Mouse (Mus musculus): ENCODE measurements around the gene Serpina6. TPM values are rescaled to one million over a fixed set of nuclear protein-coding genes. Genes with fewer than 3 reads are reported as not detected.
"Not testable (repeated sequence)": the region's sequence is repeated elsewhere in the genome, so short reads cannot be mapped to it uniquely, and the experiment has no call there.

Gene Serpina6
- polyA plus RNA-seq, 1 experiment from 2014 or later, result not detected

DNA sequence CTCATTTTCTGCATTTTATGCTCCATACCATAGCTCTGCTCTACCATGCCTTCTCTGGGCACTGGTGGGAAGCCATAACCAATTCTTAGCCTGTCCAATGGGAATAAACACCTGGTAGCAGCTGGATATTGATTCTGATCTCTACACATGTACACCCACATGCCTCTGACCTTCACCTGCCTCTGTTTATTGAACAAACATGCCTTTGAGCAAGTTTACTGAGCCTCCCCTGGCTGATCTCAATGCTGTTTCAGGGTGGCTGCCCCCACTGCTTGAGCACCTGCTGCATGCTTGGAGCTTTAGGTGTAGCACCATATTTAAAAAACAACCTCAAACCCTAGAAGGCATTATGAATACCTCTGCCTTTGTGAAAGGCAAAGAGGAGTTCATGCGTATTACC lies 22.8 kb upstream of the Serpina6 start:
- not testable (repeated sequence) for H3K4me1 ChIP-seq; H3K36me3 ChIP-seq; ATAC-seq (replicated peaks); H3K9ac ChIP-seq (replicated peaks); H3K27me3 ChIP-seq; H3K27ac ChIP-seq (replicated peaks); H3K9me3 ChIP-seq; H3K4me3 ChIP-seq; H3K4me2 ChIP-seq (replicated peaks)
- WGBS, result 92% methylated on average over 1 of the region's 1 CpGs

DNA sequence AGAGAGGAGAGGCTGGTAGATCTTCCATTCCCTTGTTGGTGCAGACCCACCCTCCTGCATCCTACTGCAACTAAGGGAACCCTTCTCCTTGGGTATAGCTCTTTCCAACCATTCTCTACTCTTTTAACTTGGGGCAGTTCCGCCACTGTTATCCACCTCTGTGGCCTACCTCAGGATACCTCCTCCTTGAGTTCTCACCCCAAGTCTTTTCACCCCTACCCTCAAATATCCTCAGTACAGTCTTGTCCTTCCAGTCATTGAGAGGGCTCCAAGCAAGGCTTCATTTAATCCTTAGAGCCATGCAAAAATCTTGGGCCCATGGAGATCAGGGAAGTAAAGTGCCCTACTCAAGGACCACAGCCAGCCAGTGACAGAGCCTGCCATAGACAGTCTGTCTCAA lies 19.0 kb upstream of the Serpina6 start, which contains the start of gene Serpina16:
TSS of gene Serpina16 (minus strand) at position 101 of the 400 bp plus-strand sequence.
- H3K27me3 ChIP-seq, result no peaks in the 10 kb centered on the region
- no peaks in the 10 kb centered on the region for H3K9me3 ChIP-seq
- WGBS, result 94% methylated on average over 1 of the region's 1 CpGs
- H3K27ac ChIP-seq (replicated peaks), result no peak within 1 kb of the TSS
- H3K4me3 ChIP-seq, result no peak within 1 kb of the TSS
- no peaks in the 10 kb centered on the region for H3K4me1 ChIP-seq
- H3K36me3 ChIP-seq, result no peaks in the 10 kb centered on the region
- H3K4me2 ChIP-seq (replicated peaks), result no peak within 1 kb of the TSS
- H3K9ac ChIP-seq (replicated peaks), result no peak within 1 kb of the TSS
- no peak for ATAC-seq (replicated peaks)

DNA sequence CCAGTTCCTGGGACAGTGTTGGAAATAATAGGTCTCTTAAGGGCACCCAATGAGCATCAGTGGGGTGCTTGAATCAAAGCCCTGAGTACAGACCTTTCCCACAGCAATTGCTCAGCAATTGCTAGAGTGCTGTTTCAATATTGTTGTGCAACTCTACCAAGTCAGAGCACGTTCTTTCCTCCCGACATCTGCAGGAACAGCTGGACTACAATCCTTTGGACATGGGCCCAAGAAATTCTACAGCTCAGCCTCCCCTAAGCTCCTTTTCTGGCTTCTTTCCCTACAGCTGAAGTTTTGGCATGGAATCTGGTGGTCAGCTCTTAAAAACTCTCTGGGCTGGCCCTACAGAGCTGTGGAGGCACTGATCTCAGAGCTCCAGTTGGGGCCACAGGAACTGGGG lies 16.2 kb upstream of the Serpina6 start:
- Histone ChIP-seq H3K9ac (replicated peaks) (no peak overlapping the region), H3K4me2 (replicated peaks) (no peak overlapping the region), H3K4me3 (no peak overlapping the region), H3K36me3 (no peaks in the 10 kb centered on the region), H3K4me1 (no peaks in the 10 kb centered on the region), H3K27me3 (no peaks in the 10 kb centered on the region), H3K9me3 (no peaks in the 10 kb centered on the region), H3K27ac (replicated peaks) (no peak overlapping the region)
- 92% methylated on average over 2 of the region's 2 CpGs for WGBS
- no peak for ATAC-seq (replicated peaks)

DNA sequence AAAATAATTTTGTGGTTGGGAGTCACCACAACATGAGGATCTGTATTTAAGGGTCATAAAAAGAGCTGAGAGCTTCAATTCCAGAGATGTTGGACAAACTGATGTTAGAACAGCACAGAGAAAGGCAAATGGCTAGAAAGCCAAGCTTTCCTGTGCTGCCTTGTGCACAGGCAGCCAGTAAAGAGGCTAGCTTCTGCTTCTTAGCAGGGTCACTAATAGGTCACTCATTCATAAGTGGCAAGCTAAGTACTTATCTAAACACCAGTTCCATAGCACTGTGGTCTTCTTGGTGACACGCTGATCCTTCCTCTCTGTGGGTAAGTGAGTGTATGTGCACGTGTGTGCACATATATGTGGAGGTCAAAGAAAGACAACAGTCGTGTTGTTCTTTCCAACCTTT lies 14.5 kb upstream of the Serpina6 start:
- no peak overlapping the region for H3K9ac ChIP-seq (replicated peaks)
- H3K36me3 ChIP-seq, result no peaks in the 10 kb centered on the region
- H3K9me3 ChIP-seq, result no peaks in the 10 kb centered on the region
- no peak overlapping the region for H3K4me3 ChIP-seq
- ATAC-seq (replicated peaks), result no peak
- no peaks in the 10 kb centered on the region for H3K4me1 ChIP-seq
- no peaks in the 10 kb centered on the region for H3K27me3 ChIP-seq
- no peak overlapping the region for H3K4me2 ChIP-seq (replicated peaks)
- 76% methylated on average over 3 of the region's 3 CpGs for WGBS
- H3K27ac ChIP-seq (replicated peaks), result no peak overlapping the region

DNA sequence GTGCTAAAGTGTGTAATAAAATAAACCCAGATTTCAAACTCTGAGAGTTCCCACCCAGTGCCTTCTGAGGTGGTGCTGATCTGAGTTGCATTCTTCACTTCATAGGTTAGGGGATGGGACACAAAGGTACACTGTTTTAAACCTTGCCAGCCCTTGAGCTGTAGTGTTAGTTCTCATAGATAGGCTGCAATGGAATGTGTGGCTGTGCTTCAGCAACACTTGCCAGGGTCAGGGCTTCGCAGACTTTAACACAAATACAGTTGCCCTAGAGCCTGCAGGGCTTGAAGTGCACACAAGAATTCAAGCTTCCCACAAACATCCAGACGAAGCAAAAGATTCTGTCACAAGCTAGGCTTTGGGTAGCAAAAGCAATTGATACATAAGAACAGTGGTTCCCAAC lies 14.0 kb upstream of the Serpina6 start:
- Histone ChIP-seq H3K4me3 (no peak overlapping the region), H3K27ac (replicated peaks) (no peak overlapping the region), H3K4me2 (replicated peaks) (no peak overlapping the region), H3K4me1 (no peaks in the 10 kb centered on the region), H3K9me3 (no peaks in the 10 kb centered on the region), H3K9ac (replicated peaks) (no peak overlapping the region), H3K36me3 (no peaks in the 10 kb centered on the region), H3K27me3 (no peaks in the 10 kb centered on the region)
- 81% methylated on average over 2 of the region's 2 CpGs for WGBS
- ATAC-seq (replicated peaks), result no peak

DNA sequence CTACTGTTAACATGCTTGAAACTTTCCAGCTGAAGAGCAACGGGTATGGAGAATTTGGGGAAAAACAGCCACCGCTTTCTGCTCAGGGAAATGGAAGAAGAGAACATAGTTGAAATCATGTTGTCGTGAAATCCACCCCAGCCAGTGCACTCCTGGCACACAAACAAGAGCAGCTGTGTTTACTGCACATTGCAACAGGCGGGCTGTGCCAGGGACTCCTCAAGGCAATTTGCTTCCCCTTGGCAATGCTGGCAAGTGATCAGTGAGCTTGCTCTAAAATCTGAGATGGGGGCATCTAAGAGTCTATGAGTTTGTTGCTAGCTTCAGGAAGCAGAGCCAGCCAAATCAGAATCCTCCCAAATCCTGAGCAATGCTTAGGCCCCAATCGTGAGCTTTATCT lies 13.3 kb upstream of the Serpina6 start:
- no peaks in the 10 kb centered on the region for H3K36me3 ChIP-seq
- H3K27me3 ChIP-seq, result no peaks in the 10 kb centered on the region
- H3K4me3 ChIP-seq, result no peak overlapping the region
- 71% methylated on average over 5 of the region's 5 CpGs for WGBS
- no peaks in the 10 kb centered on the region for H3K9me3 ChIP-seq
- no peak overlapping the region for H3K4me2 ChIP-seq (replicated peaks)
- no peak overlapping the region for H3K9ac ChIP-seq (replicated peaks)
- no peak overlapping the region for H3K27ac ChIP-seq (replicated peaks)
- no peak for ATAC-seq (replicated peaks)
- H3K4me1 ChIP-seq, result no peaks in the 10 kb centered on the region

DNA sequence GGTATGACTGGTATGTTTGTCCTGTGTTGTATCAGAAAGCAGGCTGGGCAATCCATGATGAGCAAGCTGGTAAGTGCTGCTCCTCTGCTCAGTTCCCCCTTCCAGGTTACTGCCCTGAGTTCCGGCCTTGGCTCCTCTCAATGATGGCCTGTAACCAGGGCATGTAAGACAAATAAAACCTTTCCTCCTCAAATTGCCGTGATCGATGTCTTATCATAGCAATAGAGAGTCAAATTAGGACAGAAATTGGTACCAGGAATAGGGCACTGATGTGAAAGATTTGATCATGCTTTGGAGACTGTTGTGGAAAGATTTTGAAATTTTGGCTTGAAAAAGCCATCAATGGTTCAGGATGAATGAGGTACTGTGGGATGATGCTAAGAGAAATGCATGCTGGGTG lies 8.3 kb upstream of the Serpina6 start:
- H3K9ac ChIP-seq (replicated peaks), result no peak overlapping the region
- no peak overlapping the region for H3K4me2 ChIP-seq (replicated peaks)
- no peak for ATAC-seq (replicated peaks)
- H3K27ac ChIP-seq (replicated peaks), result no peak overlapping the region
- H3K4me1 ChIP-seq, result no peaks in the 10 kb centered on the region
- no peaks in the 10 kb centered on the region for H3K36me3 ChIP-seq
- WGBS, result 93% methylated on average over 3 of the region's 3 CpGs
- no peaks in the 10 kb centered on the region for H3K9me3 ChIP-seq
- H3K27me3 ChIP-seq, result no peaks in the 10 kb centered on the region
- no peak overlapping the region for H3K4me3 ChIP-seq

DNA sequence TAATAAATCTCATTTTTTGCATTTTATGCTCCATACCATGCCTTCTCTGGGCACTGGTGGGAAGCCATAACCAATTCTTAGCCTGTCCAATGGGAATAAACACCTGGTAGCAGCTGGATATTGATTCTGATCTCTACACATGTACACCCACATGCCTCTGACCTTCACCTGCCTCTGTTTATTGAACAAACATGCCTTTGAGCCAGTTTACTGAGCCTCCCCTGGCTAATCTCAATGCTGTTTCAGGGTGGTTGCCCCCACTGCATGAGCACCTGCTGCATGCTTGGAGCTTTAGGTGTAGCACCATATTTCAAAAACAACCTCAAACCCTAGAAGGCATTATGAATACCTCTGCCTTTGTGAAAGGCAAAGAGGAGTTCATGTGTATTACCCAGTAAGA lies 5.0 kb upstream of the Serpina6 start:
- not testable (repeated sequence) for ATAC-seq (replicated peaks); H3K9ac ChIP-seq (replicated peaks); H3K36me3 ChIP-seq; H3K4me2 ChIP-seq (replicated peaks); H3K4me3 ChIP-seq; H3K27ac ChIP-seq (replicated peaks); H3K27me3 ChIP-seq; H3K9me3 ChIP-seq; H3K4me1 ChIP-seq

DNA sequence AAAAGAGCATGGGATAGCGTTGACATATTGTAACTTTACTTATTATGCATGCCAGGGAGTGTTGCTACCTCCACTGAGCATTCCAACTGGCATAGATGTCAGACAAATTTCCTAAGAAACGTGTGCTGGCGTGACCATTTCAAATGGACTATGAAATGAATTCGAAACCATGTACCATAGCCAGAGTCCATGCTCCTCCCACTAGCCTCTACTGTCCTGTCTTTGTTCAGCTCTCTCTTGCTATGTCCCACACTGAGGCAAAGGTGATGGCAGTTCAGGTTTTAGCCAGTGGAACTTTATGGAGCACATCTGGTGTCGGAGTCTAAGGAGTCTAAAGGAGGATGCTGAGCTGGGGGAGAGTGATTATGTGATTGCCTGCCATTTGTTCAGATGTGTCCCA lies 3.1 kb upstream of the Serpina6 start:
- H3K9ac ChIP-seq (replicated peaks), result no peak overlapping the region
- no peaks in the 10 kb centered on the region for H3K9me3 ChIP-seq
- H3K27ac ChIP-seq (replicated peaks), result no peak overlapping the region
- H3K4me2 ChIP-seq (replicated peaks), result no peak overlapping the region
- no peaks in the 10 kb centered on the region for H3K36me3 ChIP-seq
- H3K4me1 ChIP-seq, result no peaks in the 10 kb centered on the region
- H3K27me3 ChIP-seq, result no peaks in the 10 kb centered on the region
- WGBS, result 91% methylated on average over 5 of the region's 5 CpGs
- H3K4me3 ChIP-seq, result no peak overlapping the region
- no peak for ATAC-seq (replicated peaks)

DNA sequence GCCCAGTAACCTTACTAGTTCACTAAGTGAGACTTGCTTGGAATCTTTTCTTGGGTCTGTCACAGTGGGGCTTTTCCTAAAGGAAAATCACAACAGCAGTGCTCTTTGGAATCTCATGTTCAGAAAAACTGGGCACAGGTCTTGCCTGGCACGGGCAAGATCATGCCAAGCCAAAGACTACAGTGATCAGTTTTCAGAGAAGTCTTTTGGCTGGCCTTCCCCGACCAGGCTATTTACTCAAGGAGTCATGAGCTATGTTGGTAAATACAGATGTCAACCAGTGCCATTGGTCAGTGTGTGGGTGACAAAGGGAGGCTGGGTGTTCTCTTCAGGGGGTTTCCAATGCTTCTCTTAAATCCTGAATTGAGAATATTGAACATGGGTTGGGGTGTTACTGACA lies 2.2 kb upstream of the Serpina6 start:
- H3K27ac ChIP-seq (replicated peaks), result no peak overlapping the region
- no peak overlapping the region for H3K4me3 ChIP-seq
- no peak overlapping the region for H3K9ac ChIP-seq (replicated peaks)
- H3K27me3 ChIP-seq, result no peaks in the 10 kb centered on the region
- no peak overlapping the region for H3K4me2 ChIP-seq (replicated peaks)
- 83% methylated on average over 2 of the region's 2 CpGs for WGBS
- H3K36me3 ChIP-seq, result no peaks in the 10 kb centered on the region
- no peak for ATAC-seq (replicated peaks)
- no peaks in the 10 kb centered on the region for H3K4me1 ChIP-seq
- H3K9me3 ChIP-seq, result no peaks in the 10 kb centered on the region

DNA sequence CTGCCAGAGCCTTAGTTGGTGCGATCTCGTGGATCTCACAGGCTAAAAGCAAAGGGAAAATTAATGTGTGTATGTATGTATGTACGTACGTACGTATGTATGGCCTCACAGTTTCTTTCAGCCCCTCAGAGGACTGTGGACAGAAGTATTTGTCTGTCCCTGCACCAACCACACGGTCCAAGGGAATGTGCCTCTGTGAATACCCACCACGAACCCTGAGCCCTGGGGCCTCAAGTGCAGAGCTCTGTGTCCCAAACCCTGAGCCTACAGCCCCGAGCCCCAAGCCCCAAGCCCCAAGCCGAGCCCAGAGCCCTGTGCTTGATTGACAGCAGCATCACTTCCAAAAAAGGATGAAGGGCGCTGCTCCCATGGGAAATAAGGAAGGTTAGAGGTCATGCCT lies 979 bp upstream of the Serpina6 start:
- no peaks in the 10 kb centered on the region for H3K36me3 ChIP-seq
- H3K4me3 ChIP-seq, result no peak overlapping the region
- no peak overlapping the region for H3K9ac ChIP-seq (replicated peaks)
- no peak for ATAC-seq (replicated peaks)
- WGBS, result 83% methylated on average over 10 of the region's 10 CpGs
- no peak overlapping the region for H3K4me2 ChIP-seq (replicated peaks)
- H3K4me1 ChIP-seq, result no peaks in the 10 kb centered on the region
- H3K27ac ChIP-seq (replicated peaks), result no peak overlapping the region
- H3K9me3 ChIP-seq, result no peaks in the 10 kb centered on the region
- H3K27me3 ChIP-seq, result no peaks in the 10 kb centered on the region

DNA sequence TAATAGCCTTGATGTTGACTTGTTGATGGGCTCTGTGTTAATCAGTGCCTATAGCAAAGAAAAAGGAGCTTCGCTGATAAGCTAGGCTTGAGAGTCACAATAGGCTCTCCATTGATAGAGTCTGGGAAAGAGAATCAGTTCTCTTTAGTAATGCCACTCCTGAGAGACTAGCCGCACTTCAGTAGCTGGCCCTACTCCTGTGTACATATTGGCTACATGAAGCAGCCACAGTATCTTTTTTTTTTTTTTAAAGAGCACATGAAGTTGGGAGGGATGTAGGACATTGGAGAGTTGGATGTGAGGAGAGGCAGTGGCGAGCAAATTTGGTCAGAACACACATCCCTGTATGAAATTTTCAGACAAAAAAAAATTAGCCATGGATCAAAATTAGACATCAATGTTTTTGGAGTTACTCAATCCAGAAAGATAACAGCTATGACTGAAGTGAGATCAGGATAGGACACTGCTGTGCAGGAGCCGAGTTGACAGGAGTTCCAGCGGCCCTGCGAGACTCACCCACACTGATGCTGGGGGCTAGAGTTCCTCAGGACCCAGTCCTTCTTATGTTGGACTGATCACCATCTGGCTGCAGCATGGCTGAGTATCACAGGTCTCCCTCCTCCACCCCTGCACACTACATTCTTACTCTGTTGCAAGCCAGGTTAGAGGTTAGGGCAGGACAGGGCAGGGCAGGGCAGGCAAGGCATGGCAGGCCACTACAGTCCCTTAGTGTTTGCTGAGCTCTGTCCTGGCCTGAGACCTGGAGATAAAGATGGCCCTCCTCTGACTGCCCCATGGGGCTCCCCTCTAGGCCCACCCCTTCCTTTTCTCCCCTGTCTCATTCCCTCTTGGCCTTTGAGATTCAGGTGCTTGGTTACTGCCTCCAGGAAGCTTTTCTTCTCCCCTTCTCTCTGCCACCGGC lies 1.6 kb downstream of the Serpina6 start:
- H3K36me3 ChIP-seq, result no peaks in the 10 kb centered on the region
- H3K4me1 ChIP-seq, result no peaks in the 10 kb centered on the region
- 85% methylated on average over 7 of the region's 7 CpGs for WGBS
- H3K9me3 ChIP-seq, result 0 out of 2 replicates have a peak, but pooled peaks cover 2% of the 10 kb centered on the region
- no peak for ATAC-seq (replicated peaks)
- H3K4me2 ChIP-seq (replicated peaks), result no peak overlapping the region
- no peaks in the 10 kb centered on the region for H3K27me3 ChIP-seq
- H3K27ac ChIP-seq (replicated peaks), result no peak overlapping the region
- no peak overlapping the region for H3K4me3 ChIP-seq
- H3K9ac ChIP-seq (replicated peaks), result no peak overlapping the region

DNA sequence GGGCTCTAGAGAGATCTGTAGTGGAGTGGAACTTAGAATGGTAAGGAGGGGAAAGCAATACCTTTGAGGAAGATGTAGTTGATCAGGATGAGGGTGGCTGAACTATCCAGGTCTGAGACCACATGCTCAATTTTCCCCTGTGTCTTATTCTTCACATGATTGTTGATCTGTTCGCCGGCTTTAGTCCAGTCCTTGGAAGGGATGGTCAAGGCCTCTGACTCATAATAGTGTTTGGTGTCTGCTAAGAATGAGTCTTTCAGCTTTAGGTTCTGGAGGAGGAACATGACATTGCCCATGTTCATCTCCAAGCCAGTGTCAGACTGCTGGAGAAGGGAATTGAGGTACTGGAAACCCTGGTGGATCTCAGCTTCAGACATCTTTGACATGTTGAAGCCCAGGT lies 3.2 kb downstream of the Serpina6 start:
- ATAC-seq (replicated peaks), result no peak
- no peak overlapping the region for H3K4me3 ChIP-seq
- no peak overlapping the region for H3K9ac ChIP-seq (replicated peaks)
- WGBS, result 89% methylated on average over 2 of the region's 2 CpGs
- H3K27me3 ChIP-seq, result no peaks in the 10 kb centered on the region
- no peak overlapping the region for H3K4me2 ChIP-seq (replicated peaks)
- 0 out of 2 replicates have a peak, but pooled peaks cover 8% of the 10 kb centered on the region for H3K9me3 ChIP-seq
- no peak overlapping the region for H3K27ac ChIP-seq (replicated peaks)
- no peaks in the 10 kb centered on the region for H3K36me3 ChIP-seq
- H3K4me1 ChIP-seq, result no peaks in the 10 kb centered on the region

Measured in forebrain, embryonic 15.5 days (tissue).